Mouse (Mus musculus) hindlimb bud, embryonic 11.5 days (tissue): ENCODE measurements around the gene Nfe2l3.
"Not testable (repeated sequence)": the region's sequence is repeated elsewhere in the genome, so short reads cannot be mapped to it uniquely, and the experiment has no call there.

Experiments
- DNase-seq: peaks from one replicate; pipeline ENCODE4 v3.0.0-alpha.2; 2012; ENCODE audit warnings: low read depth, low spot score; ENCODE audit errors: extremely low spot score

The Nfe2l3 gene

GRCm38 (mm10) chr6:51484556-51484955 lies 52.1 kb downstream of the Nfe2l3 start:
- not testable (repeated sequence) for DNase-seq

DNA sequence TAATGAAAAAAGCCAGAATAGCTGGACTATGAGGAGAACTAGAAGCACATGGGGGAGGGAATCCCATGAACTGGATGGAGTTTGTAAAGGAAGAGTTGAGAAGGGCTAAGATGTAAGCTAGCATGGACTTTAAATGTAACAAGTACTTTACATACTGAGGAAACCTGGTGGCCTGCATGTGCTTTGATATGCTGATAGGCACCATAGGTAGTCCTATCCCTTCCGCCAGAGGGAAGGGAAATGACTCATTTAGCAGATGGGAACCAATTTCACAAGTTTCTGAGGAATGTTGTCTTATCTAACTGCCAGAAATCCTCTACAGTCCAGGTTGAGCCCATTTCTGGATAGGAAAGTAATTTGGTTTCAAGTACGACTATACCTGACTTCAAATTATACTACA lies 53.2 kb downstream of the Nfe2l3 start:
- DNase-seq, result no peak

GRCm38 (mm10) chr6:51486076-51486710 lies 53.7 kb downstream of the Nfe2l3 start:
- no peak for DNase-seq

DNA sequence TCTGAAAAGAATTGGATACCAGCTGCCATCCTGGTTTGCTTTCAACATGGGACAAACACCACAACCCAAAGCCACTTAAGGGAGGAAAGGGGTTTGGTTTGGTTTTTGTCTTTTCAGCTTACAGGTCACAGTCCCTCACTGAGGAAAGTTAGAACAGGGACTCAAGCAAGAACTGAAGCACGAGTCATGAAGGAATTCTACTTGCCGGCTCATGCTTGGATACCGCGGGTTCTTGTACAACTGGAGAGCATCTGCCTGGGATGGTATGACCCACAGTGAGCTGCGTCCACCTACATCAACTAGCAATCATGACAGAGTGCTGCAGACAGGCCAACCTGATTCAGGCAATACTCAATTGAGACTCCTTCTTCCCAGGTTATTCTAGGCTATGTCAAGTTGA lies 54.3 kb downstream of the Nfe2l3 start:
- no peak for DNase-seq

- no peak for DNase-seq
Observed at GRCm38 (mm10) chr6:51489787-51490186, 57.3 kb downstream of the Nfe2l3 start.

DNA sequence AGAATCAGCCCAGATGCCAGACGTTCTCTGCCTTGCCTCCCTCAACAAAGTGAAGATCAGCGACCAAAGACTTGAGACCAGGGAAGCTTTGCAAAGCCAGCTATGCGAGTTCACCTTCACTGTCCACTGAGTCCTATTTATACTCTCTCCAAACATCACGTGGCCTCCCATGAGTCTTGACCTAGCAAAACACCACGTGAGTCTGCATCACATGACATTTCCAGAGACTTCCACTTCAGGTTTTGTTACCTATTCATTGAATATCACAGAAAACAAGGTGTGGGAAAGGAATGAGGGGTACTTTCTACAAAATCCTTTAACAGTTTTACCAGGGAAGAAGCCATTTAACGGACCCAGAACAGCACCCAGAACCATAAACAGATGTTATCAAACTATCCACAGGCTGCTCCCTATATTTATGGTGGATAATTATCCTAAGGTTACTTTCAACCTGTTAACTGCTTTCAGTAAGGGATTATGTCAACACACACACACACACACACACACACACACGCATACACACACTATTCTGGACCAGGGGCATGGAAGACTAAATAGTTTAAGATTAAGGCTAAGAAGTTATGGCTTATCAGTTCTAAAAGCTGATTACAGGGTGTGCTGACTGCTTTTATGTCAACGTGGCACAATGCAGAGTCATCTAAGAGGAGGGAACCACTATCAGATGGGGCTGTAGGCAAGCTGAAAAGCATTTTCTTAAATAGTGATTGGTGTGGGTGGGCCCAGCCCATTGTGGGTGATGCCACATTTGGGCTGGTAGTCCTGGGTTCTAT lies 65.0 kb downstream of the Nfe2l3 start:
- DNase-seq, result no peak

DNA sequence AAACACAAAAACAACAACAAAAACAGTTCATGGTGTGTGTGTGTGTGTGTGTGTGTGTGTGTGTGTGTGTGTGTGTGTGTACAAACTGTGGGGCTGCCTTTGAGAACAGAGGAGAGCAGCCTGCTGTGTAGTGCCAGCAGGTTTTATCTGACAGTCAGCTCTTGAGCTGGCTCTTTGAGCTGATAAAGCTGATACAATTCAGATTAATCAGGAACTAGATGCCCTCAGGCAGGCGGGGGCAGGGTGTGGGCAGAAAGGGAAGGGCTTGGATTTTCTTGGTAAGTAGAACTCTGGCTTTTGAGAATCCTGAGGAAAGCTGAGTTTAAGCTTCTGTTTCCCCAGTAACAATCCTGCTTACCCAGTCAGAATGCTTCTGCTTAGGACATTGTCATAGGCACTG lies 73.2 kb downstream of the Nfe2l3 start:
- DNase-seq, result no peak

DNA sequence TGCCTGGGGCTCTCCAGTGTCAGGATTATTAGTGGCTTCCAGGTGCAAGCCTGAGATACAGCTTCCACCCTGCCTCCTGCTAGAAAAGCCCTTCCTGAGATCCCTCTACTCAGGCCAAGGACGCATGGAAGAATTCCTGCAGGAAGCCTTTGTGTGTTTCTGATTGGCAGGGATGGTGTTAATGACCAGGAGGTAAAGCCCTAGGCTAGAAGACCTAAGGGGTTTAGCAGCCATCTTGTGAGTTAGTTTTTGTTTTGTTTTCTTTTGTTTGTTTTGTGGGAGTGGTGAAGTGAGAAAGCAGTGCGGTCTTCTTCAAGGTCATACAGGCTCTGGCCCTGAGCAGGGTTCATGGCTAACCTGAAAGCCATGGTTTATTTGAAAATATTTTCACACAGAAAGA lies 75.1 kb downstream of the Nfe2l3 start:
- DNase-seq, result no peak
